Mouse (Mus musculus) embryonic facial prominence, embryonic 10.5 days (tissue): ENCODE data around the gene T2. TPM values are rescaled to one million over a fixed set of nuclear protein-coding genes. Genes with fewer than 3 reads are reported as not detected.

Experiments
- DNase-seq: peaks from one replicate; pipeline ENCODE4 v3.0.0-alpha.2; 2017; ENCODE audit warnings: low spot score
- H3K27ac ChIP-seq: fragments of 300-500 bp; sonication (generic); replicated peaks from 2 replicates; pipeline ENCODE4 v1.5.1; 2016; ENCODE audit warnings: mild to moderate bottlenecking
- H3K27me3 ChIP-seq: fragments of 300-500 bp; sonication (generic); replicated peaks from 2 replicates; pipeline ENCODE4 v1.6.1; 2016; ENCODE audit warnings: low read depth, mild to moderate bottlenecking; ENCODE audit not compliant: poor library complexity, severe bottlenecking
- H3K36me3 ChIP-seq: fragments of 300-500 bp; sonication (generic); replicated peaks from 2 replicates; pipeline ENCODE4 v1.6.1; 2016; ENCODE audit warnings: mild to moderate bottlenecking, moderate library complexity
- H3K4me1 ChIP-seq: fragments of 300-500 bp; sonication (generic); 2 replicates; pipeline ENCODE4 v1.6.1; 2016
- H3K4me3 ChIP-seq: fragments of 300-500 bp; sonication (generic); 2 replicates; pipeline ENCODE4 v1.5.1; 2016; ENCODE audit warnings: mild to moderate bottlenecking, moderate library complexity
- H3K9me3 ChIP-seq: fragments of 300-500 bp; sonication (generic); 2 replicates; pipeline ENCODE4 v1.6.1; 2016; ENCODE audit warnings: mild to moderate bottlenecking
- WGBS: fragments of 180-500 bp; shearing (Covaris S2); methylation state at CpG from one replicate; pipeline ENCODE4 v1.1.7; 2016; 5-methylcytosine and 5-hydroxymethylcytosine counted together
- polyA plus RNA-seq: library from polyadenylated mRNA; unstranded; fragments of >200 nt; fragmentation: Nextera tagmentation; extraction: Ambion mirVana; gene quantifications from 2 replicates; pipeline ENCODE4 v1.2.1, GENCODE M21; 2016

The T2 gene
- polyA plus RNA-seq, 1 experiment from 2014 or later, result 0.87 TPM

DNA sequence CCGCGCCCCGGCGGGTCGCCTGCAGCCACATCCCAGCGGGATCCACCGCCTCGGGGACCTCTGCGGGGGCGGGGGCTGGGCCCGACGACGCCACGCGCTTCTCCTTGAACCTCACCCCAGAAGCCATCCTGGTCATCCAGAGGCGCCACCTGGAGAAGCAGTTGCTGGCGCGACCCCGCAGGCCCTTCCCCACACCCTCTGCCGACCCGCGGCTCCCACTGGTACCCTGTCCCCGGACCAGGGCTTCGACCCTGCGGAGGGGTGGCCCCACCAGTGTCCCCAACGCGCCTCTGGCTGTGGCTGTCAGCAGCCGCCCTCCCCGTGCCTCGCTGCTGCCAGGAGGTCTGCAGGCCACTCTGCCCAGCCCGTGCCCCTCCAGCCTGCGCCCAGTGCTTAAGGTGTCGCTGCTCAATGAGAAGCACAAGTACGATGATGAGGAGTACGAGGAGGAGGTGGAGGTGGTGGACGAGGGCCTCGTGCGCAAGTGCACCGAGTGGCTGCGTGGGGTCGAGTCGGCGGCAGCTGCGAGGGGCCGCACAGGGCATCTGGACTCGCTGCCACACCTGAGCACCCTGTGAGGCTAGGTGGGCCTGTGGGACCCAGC, 14.3 kb upstream of the T2 start:
- Histone ChIP-seq H3K36me3 (no peaks in the 10 kb centered on the region), H3K4me1 (peaks cover 19% of the 10 kb centered on the region), H3K4me3 (peak overlapping the region; percentile 65), H3K27ac (peak overlapping the region; percentile 73), H3K27me3 (peaks cover 65% of the 10 kb centered on the region), H3K9me3 (no peaks in the 10 kb centered on the region)
- WGBS, result 11% methylated on average over 46 of the region's 46 CpGs
- no peak for DNase-seq

- 41% methylated on average over 5 of the region's 5 CpGs for WGBS
- H3K27ac ChIP-seq, result no peak overlapping the region
- H3K4me1 ChIP-seq, result peaks cover 19% of the 10 kb centered on the region
- H3K4me3 ChIP-seq, result no peak overlapping the region
- H3K27me3 ChIP-seq, result peaks cover 64% of the 10 kb centered on the region
- no peak for DNase-seq
- H3K9me3 ChIP-seq, result no peaks in the 10 kb centered on the region
- no peaks in the 10 kb centered on the region for H3K36me3 ChIP-seq
Observed at GRCm38 (mm10) chr17:8342706-8343105, 13.1 kb upstream of the T2 start.

DNA sequence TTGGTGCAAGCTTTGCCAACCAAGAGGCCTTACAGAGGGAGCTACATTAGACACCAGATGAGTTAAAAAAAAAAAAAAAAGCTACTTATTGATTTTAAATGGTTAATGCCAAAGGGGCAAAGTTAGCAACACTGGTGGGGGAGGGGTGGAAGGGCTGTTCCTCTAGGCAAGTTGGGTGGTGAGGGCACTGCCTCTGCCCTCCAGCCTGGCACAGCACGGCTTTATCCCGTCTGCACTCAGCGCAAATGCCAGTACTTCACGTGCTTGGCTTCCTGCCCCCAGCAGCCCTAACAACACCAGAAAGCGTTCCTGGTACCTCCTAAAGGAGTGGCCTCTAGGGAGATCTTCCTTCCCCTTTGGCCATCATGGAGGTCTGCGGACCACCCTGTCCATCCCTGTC, 12.4 kb upstream of the T2 start:
- Histone ChIP-seq H3K27me3 (peaks cover 57% of the 10 kb centered on the region), H3K27ac (no peak overlapping the region), H3K4me1 (peaks cover 19% of the 10 kb centered on the region), H3K9me3 (no peaks in the 10 kb centered on the region), H3K36me3 (no peaks in the 10 kb centered on the region), H3K4me3 (no peak overlapping the region)
- 72% methylated on average over 6 of the region's 6 CpGs for WGBS
- no peak for DNase-seq

- H3K27me3 ChIP-seq, result peaks cover 13% of the 10 kb centered on the region
- 86% methylated on average over 5 of the region's 5 CpGs for whole genome bisulfite sequencing
Observed at GRCm38 (mm10) chr17:8347765-8348285, 8.0 kb upstream of the T2 start.

DNA sequence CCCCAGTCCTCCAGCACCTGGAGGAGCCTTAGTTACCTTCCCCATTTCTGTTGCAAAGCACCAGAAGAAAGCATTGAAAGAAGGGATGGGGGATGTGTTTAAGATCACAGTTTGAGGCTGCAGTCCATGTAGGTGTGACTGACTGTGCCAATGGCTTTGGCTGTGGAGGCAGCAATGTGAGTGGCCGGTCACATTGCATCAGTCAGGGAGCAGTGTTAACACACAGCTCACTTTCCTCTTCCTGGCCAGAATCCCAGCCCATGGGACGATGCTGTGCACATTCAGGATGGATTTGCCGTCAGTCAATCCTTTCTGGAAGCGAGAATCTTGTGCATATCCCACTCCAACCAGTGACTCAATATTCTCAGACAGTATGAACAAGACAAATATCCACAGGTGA, 6.9 kb upstream of the T2 start:
- Histone ChIP-seq H3K36me3 (no peaks in the 10 kb centered on the region), H3K27ac (no peak overlapping the region), H3K27me3 (peaks cover 3% of the 10 kb centered on the region; the same call in 1 of the 2 replicates), H3K4me3 (no peak overlapping the region), H3K4me1 (peaks cover 6% of the 10 kb centered on the region; the same call in 1 of the 2 replicates), H3K9me3 (no peaks in the 10 kb centered on the region)
- WGBS, result 89% methylated on average over 4 of the region's 4 CpGs
- DNase-seq, result no peak

More at GRCm38 (mm10) chr17:8347765-8348285, 8.0 kb upstream of the T2 start:
- Histone ChIP-seq H3K4me1 (peaks cover 6% of the 10 kb centered on the region; the same call in 1 of the 2 replicates), H3K27ac (no peak overlapping the region), H3K9me3 (no peaks in the 10 kb centered on the region), H3K36me3 (no peaks in the 10 kb centered on the region), H3K4me3 (no peak overlapping the region)
- DNase-seq, result no peak

GRCm38 (mm10) chr17:8351088-8351487, 4.7 kb upstream of the T2 start:
- no peak overlapping the region for H3K27ac ChIP-seq
- 56% methylated on average over 7 of the region's 7 CpGs for WGBS
- H3K4me1 ChIP-seq, result peaks cover 11% of the 10 kb centered on the region; the same call in 1 of the 2 replicates
- no peaks in the 10 kb centered on the region for H3K27me3 ChIP-seq
- H3K9me3 ChIP-seq, result no peaks in the 10 kb centered on the region
- no peak for DNase-seq
- no peak overlapping the region for H3K4me3 ChIP-seq
- H3K36me3 ChIP-seq, result no peaks in the 10 kb centered on the region

DNA sequence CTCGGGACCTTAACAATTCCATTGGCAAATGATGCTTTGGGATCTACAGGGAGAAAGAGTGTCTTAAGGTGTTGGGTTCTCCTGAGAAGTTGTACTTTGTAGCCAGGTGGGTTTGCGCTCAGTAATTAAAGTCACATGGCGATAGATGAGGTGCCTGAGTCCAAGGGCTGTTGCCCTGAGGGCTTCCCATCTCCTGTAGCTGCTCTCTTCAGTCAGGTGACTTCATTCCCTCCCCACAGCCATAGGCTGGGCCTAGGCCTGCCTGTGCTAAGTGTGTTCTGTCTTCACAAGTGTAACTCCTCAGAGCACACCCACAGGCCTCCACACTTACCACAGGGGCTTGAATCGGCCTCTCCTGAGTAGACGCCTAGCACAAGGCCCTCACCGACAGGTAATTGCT, 1.7 kb downstream of the T2 start:
- peaks cover 28% of the 10 kb centered on the region for H3K4me1 ChIP-seq
- H3K36me3 ChIP-seq, result no peaks in the 10 kb centered on the region
- no peaks in the 10 kb centered on the region for H3K27me3 ChIP-seq
- WGBS, result 87% methylated on average over 6 of the region's 6 CpGs
- H3K4me3 ChIP-seq, result no peak overlapping the region
- DNase-seq, result no peak
- no peak overlapping the region for H3K27ac ChIP-seq
- no peaks in the 10 kb centered on the region for H3K9me3 ChIP-seq

- Histone ChIP-seq H3K4me3 (no peak overlapping the region), H3K36me3 (no peaks in the 10 kb centered on the region), H3K27ac (no peak overlapping the region), H3K27me3 (peaks cover 7% of the 10 kb centered on the region; the same call in 1 of the 2 replicates), H3K9me3 (no peaks in the 10 kb centered on the region), H3K4me1 (peaks cover 39% of the 10 kb centered on the region)
- 94% methylated on average over 5 of the region's 5 CpGs for WGBS
- no peak for DNase-seq
Observed at GRCm38 (mm10) chr17:8360876-8361275, 5.1 kb downstream of the T2 start.

GRCm38 (mm10) chr17:8361281-8362103, 5.7 kb downstream of the T2 start:
- Histone ChIP-seq H3K4me3 (no peak overlapping the region), H3K4me1 (peaks cover 41% of the 10 kb centered on the region), H3K27ac (no peak overlapping the region), H3K36me3 (no peaks in the 10 kb centered on the region), H3K9me3 (no peaks in the 10 kb centered on the region), H3K27me3 (peaks cover 9% of the 10 kb centered on the region; the same call in 1 of the 2 replicates)
- 77% methylated on average over 10 of the region's 10 CpGs for WGBS
- no peak for DNase-seq

GRCm38 (mm10) chr17:8367514-8368480, 12.0 kb downstream of the T2 start:
- Histone ChIP-seq H3K36me3 (no peaks in the 10 kb centered on the region), H3K4me1 (peaks cover 70% of the 10 kb centered on the region), H3K4me3 (peak overlapping the region; percentile 36), H3K9me3 (no peaks in the 10 kb centered on the region), H3K27ac (peak overlapping the region; percentile 86), H3K27me3 (peaks cover 15% of the 10 kb centered on the region; the same call in 1 of the 2 replicates)
- DNase-seq, result peak; percentile 50
- 22% methylated on average over 20 of the region's 20 CpGs for WGBS

DNA sequence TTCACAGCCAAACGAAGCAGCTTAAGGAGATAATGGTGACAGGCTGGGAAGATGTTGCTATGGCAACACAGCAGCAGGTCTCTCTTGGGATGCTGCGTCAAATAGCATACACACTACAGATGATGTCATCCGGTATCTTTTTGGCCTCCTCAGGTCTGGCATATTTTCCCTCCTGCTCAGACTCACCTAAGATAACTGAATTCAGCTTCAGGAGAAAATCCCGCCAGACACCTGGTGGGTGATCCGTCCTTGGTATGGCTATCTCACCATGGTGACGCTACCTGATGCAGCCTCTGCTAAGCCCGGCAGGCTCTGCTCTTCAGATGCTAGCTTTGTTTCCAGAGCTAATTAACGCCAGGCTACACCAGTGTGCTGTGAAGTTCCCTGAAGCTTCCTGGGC, 12.8 kb downstream of the T2 start:
- Histone ChIP-seq H3K9me3 (no peaks in the 10 kb centered on the region), H3K27me3 (peaks cover 15% of the 10 kb centered on the region; the same call in 1 of the 2 replicates), H3K27ac (peak overlapping the region; percentile 86), H3K4me3 (peak overlapping the region; percentile 36), H3K36me3 (no peaks in the 10 kb centered on the region), H3K4me1 (peaks cover 69% of the 10 kb centered on the region)
- 14% methylated on average over 8 of the region's 8 CpGs for WGBS
- DNase-seq, result peak; percentile 39

GRCm38 (mm10) chr17:8369171-8369570, 13.4 kb downstream of the T2 start:
- Histone ChIP-seq H3K27me3 (peaks cover 10% of the 10 kb centered on the region; the same call in 1 of the 2 replicates), H3K4me3 (no peak overlapping the region), H3K27ac (0 out of 2 replicates have a peak overlapping the region, but pooled peaks have one; percentile 86), H3K36me3 (no peaks in the 10 kb centered on the region), H3K4me1 (peaks cover 65% of the 10 kb centered on the region), H3K9me3 (no peaks in the 10 kb centered on the region)
- 65% methylated on average over 2 of the region's 2 CpGs for WGBS
- no peak for DNase-seq
